Mouse (Mus musculus) ovary, postnatal 36 days (tissue): ENCODE measurements at regions not wholly inside any gene's neighbourhood (a gene's known extent, or its start where the extent isn't known, plus 50 kb on each side); places are given as distances from the start of the nearest gene placed in this dataset.

Source experiments
- DNase-seq: peaks from one replicate; pipeline ENCODE4 v3.0.0; 2022; ENCODE audit warnings: low spot score, mixed read lengths

- no peak for DNase-seq
These were observed 53.3 kb upstream of the Prkcq start for GRCm38 (mm10) chr2:11118625-11119024.

GRCm38 (mm10) chr2:11119301-11119700, 52.6 kb upstream of the Prkcq start:
- DNase-seq, result no peak
